Mouse (Mus musculus) erythroblast, embryonic 14.5 days (primary cell): ENCODE measurements around the gene Rabep2. TPM values are rescaled to one million over a fixed set of nuclear protein-coding genes. Genes with fewer than 3 reads are reported as not detected.

ENCODE experiments used
- H3K27me3 ChIP-seq: 2 replicates; pipeline ENCODE4 v1.6.1; 2012; ENCODE audit warnings: inconsistent platforms; ENCODE audit not compliant: control insufficient read depth
- H3K36me3 ChIP-seq: 2 replicates; pipeline ENCODE4 v1.6.1; 2012; ENCODE audit warnings: mild to moderate bottlenecking, inconsistent platforms; ENCODE audit not compliant: control insufficient read depth
- H3K4me1 ChIP-seq: 2 replicates; pipeline ENCODE4 v1.6.1; 2012; ENCODE audit warnings: inconsistent platforms; ENCODE audit not compliant: control insufficient read depth
- H3K4me3 ChIP-seq: replicated peaks from 2 replicates; pipeline ENCODE3; 2012; ENCODE audit warnings: moderate library complexity, mild to moderate bottlenecking, inconsistent platforms
- H3K9me3 ChIP-seq: 2 replicates; pipeline ENCODE4 v1.6.1; 2012; ENCODE audit warnings: low read length, inconsistent platforms, mixed read lengths; ENCODE audit not compliant: control insufficient read depth
- GATA1 ChIP-seq: IDR thresholded peaks from 2 replicates; pipeline ENCODE4 v1.6.1; 2012; ENCODE audit warnings: low read length, inconsistent platforms, mixed read lengths
- TAL1 ChIP-seq: IDR thresholded peaks from 3 replicates; pipeline ENCODE4 v1.6.1; 2012; ENCODE audit warnings: low read length, inconsistent platforms, mixed read lengths
- polyA plus RNA-seq: library from polyadenylated mRNA; stranded (reverse); fragments of >175 nt; gene quantifications from 2 replicates; pipeline ENCODE4 v1.2.3, GENCODE M21; 2012

The Rabep2 gene
- polyA plus RNA-seq, 1 experiment, result 0.68 TPM

GRCm38 (mm10) chr7:126408686-126409085, 19.9 kb upstream of the Rabep2 start:
- Histone ChIP-seq H3K36me3 (no peaks in the 10 kb centered on the region), H3K27me3 (0 out of 2 replicates have a peak, but pooled peaks cover 2% of the 10 kb centered on the region), H3K9me3 (no peaks in the 10 kb centered on the region), H3K4me1 (no peaks in the 10 kb centered on the region), H3K4me3 (no peak overlapping the region)
- TF ChIP-seq GATA1 (no peak), TAL1 (no peak)

- Histone ChIP-seq H3K4me3 (no peak overlapping the region), H3K4me1 (no peaks in the 10 kb centered on the region), H3K36me3 (no peaks in the 10 kb centered on the region), H3K9me3 (no peaks in the 10 kb centered on the region), H3K27me3 (0 out of 2 replicates have a peak, but pooled peaks cover 2% of the 10 kb centered on the region)
- no peak for TF ChIP-seq TAL1
These were observed 17.5 kb upstream of the Rabep2 start for GRCm38 (mm10) chr7:126411061-126411460.

- Histone ChIP-seq H3K9me3 (no peaks in the 10 kb centered on the region), H3K27me3 (no peaks in the 10 kb centered on the region), H3K36me3 (no peaks in the 10 kb centered on the region), H3K4me3 (no peak within 1 kb of the TSS), H3K4me1 (no peaks in the 10 kb centered on the region)
- TF ChIP-seq TAL1, result no peak
These were observed 13.8 kb upstream of the Rabep2 start, which contains the start of gene Cd19 for GRCm38 (mm10) chr7:126414725-126415124. Gene Cd19, minus strand, starts transcription at chr7:126414889.

GRCm38 (mm10) chr7:126416615-126417014, 11.9 kb upstream of the Rabep2 start:
- H3K4me3 ChIP-seq, result no peak overlapping the region
- no peaks in the 10 kb centered on the region for H3K4me1 ChIP-seq
- no peak for TF ChIP-seq TAL1
- TF ChIP-seq GATA1, result no peak
- H3K9me3 ChIP-seq, result no peaks in the 10 kb centered on the region
- no peaks in the 10 kb centered on the region for H3K27me3 ChIP-seq
- no peaks in the 10 kb centered on the region for H3K36me3 ChIP-seq

GRCm38 (mm10) chr7:126417045-126417444, 11.5 kb upstream of the Rabep2 start:
- TF ChIP-seq TAL1, result no peak
- no peak for TF ChIP-seq GATA1
- H3K36me3 ChIP-seq, result no peaks in the 10 kb centered on the region
- H3K27me3 ChIP-seq, result no peaks in the 10 kb centered on the region
- H3K4me1 ChIP-seq, result no peaks in the 10 kb centered on the region
- no peak overlapping the region for H3K4me3 ChIP-seq
- no peaks in the 10 kb centered on the region for H3K9me3 ChIP-seq

GRCm38 (mm10) chr7:126417606-126418005, 11.0 kb upstream of the Rabep2 start:
- Histone ChIP-seq H3K36me3 (no peaks in the 10 kb centered on the region), H3K9me3 (no peaks in the 10 kb centered on the region), H3K4me1 (no peaks in the 10 kb centered on the region), H3K4me3 (no peak overlapping the region), H3K27me3 (no peaks in the 10 kb centered on the region)
- TF ChIP-seq GATA1 (no peak), TAL1 (no peak)

- Histone ChIP-seq H3K36me3 (no peaks in the 10 kb centered on the region), H3K27me3 (no peaks in the 10 kb centered on the region), H3K4me1 (no peaks in the 10 kb centered on the region), H3K4me3 (no peak overlapping the region), H3K9me3 (no peaks in the 10 kb centered on the region)
- TF ChIP-seq TAL1 (no peak), GATA1 (no peak)
These were observed 10.1 kb upstream of the Rabep2 start for GRCm38 (mm10) chr7:126418496-126418895.

GRCm38 (mm10) chr7:126421756-126422155, 6.8 kb upstream of the Rabep2 start:
- H3K4me3 ChIP-seq, result no peak overlapping the region
- H3K4me1 ChIP-seq, result no peaks in the 10 kb centered on the region
- TF ChIP-seq GATA1, result no peak

GRCm38 (mm10) chr7:126424161-126424560, 4.4 kb upstream of the Rabep2 start:
- Histone ChIP-seq H3K4me3 (no peak overlapping the region), H3K27me3 (peaks cover 9% of the 10 kb centered on the region), H3K36me3 (no peaks in the 10 kb centered on the region), H3K4me1 (peaks cover 18% of the 10 kb centered on the region), H3K9me3 (peaks cover 11% of the 10 kb centered on the region)
- TF ChIP-seq GATA1 (no peak), TAL1 (no peak)

More at GRCm38 (mm10) chr7:126421756-126422155, 6.8 kb upstream of the Rabep2 start:
- Histone ChIP-seq H3K36me3 (no peaks in the 10 kb centered on the region), H3K9me3 (peaks cover 4% of the 10 kb centered on the region), H3K27me3 (peaks cover 5% of the 10 kb centered on the region)

GRCm38 (mm10) chr7:126427323-126427860, 1.2 kb upstream of the Rabep2 start:
- TF ChIP-seq TAL1 (no peak), GATA1 (no peak)

More at GRCm38 (mm10) chr7:126427323-126427860, 1.2 kb upstream of the Rabep2 start:
- Histone ChIP-seq H3K36me3 (no peaks in the 10 kb centered on the region; the same call in 1 of the 2 replicates), H3K9me3 (peaks cover 11% of the 10 kb centered on the region), H3K4me3 (no peak overlapping the region), H3K27me3 (peaks cover 9% of the 10 kb centered on the region), H3K4me1 (peaks cover 29% of the 10 kb centered on the region)
